Mouse (Mus musculus) megakaryocyte, embryonic 14.5 days (primary cell): ENCODE results near the gene Surf1. TPM values are rescaled to one million over a fixed set of nuclear protein-coding genes. Genes with fewer than 3 reads are reported as not detected.
A peak's percentile ranks its signal among the peaks of the same experiment; 100 is the strongest.

Source experiments
- H3K27me3 ChIP-seq: replicated peaks from 2 replicates; pipeline ENCODE3; 2012; ENCODE audit warnings: inconsistent platforms
- H3K36me3 ChIP-seq: replicated peaks from 2 replicates; pipeline ENCODE3; 2012; ENCODE audit warnings: low read length, inconsistent platforms, mixed read lengths
- H3K4me1 ChIP-seq: 2 replicates; pipeline ENCODE4 v1.6.1; 2012; ENCODE audit warnings: inconsistent platforms
- H3K4me3 ChIP-seq: replicated peaks from 2 replicates; pipeline ENCODE3; 2012; ENCODE audit warnings: moderate library complexity, mild to moderate bottlenecking, inconsistent platforms
- H3K9me3 ChIP-seq: 2 replicates; pipeline ENCODE4 v1.6.1; 2012; ENCODE audit warnings: inconsistent platforms
- FLI1 ChIP-seq: IDR thresholded peaks from 2 replicates; pipeline ENCODE4 v1.6.1; 2012; ENCODE audit warnings: low read length, inconsistent platforms, mixed read lengths
- GATA1 ChIP-seq: IDR thresholded peaks from 3 replicates; pipeline ENCODE4 v1.6.1; 2012; ENCODE audit warnings: mixed read lengths, low read length, inconsistent platforms, borderline replicate concordance
- polyA plus RNA-seq: library from polyadenylated mRNA; stranded (reverse); fragments of >175 nt; gene quantifications from 2 replicates; pipeline ENCODE4 v1.2.3, GENCODE M21; 2012; ENCODE audit warnings: low replicate concordance; ENCODE audit not compliant: insufficient read depth

The Surf1 gene
- polyA plus RNA-seq, 1 experiment = 22.6 TPM

GRCm38 (mm10) chr2:26927745-26928476, 11.6 kb upstream of the Surf1 start:
- peaks cover 72% of the 10 kb centered on the region for H3K4me1 ChIP-seq
- TF ChIP-seq FLI1 = no peak
- no peaks in the 10 kb centered on the region for H3K27me3 ChIP-seq
- peaks cover 89% of the 10 kb centered on the region for H3K36me3 ChIP-seq
- no peaks in the 10 kb centered on the region for H3K9me3 ChIP-seq
- peak overlapping the region; percentile 71 for H3K4me3 ChIP-seq

GRCm38 (mm10) chr2:26921784-26922183, 5.5 kb upstream of the Surf1 start:
- no peak overlapping the region for H3K4me3 ChIP-seq
- H3K27me3 ChIP-seq = no peaks in the 10 kb centered on the region
- H3K36me3 ChIP-seq = peaks cover 97% of the 10 kb centered on the region
- no peaks in the 10 kb centered on the region for H3K9me3 ChIP-seq
- peaks cover 55% of the 10 kb centered on the region for H3K4me1 ChIP-seq
- TF ChIP-seq FLI1 (no peak), GATA1 (no peak)

- H3K36me3 ChIP-seq = peaks cover 83% of the 10 kb centered on the region
Observed at GRCm38 (mm10) chr2:26920190-26920855, 4.0 kb upstream of the Surf1 start.

DNA sequence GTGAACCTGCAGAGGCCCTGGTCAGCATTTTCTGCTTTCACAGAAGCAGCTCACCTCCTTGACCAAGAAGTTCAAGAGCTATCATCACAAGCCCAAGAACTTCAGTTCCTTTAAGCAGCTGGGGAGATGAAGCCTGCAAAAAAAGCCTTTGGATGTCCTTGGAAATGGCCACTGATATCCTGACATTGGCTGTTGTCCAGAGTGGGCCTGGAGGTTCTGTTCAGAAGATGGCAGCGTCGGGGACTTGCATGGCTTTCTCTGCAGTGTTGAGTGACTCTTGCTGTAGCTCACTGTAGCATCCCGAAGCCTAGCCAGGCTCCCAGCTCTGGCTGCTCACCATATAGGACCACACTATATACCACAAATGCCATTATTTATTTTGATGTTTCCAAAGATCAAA, 3.4 kb upstream of the Surf1 start:
- H3K27me3 ChIP-seq = no peaks in the 10 kb centered on the region
- no peaks in the 10 kb centered on the region for H3K9me3 ChIP-seq
- H3K36me3 ChIP-seq = peaks cover 78% of the 10 kb centered on the region
- no peak overlapping the region for H3K4me3 ChIP-seq
- H3K4me1 ChIP-seq = peaks cover 62% of the 10 kb centered on the region
- TF ChIP-seq GATA1 = no peak
- no peak for TF ChIP-seq FLI1

More at GRCm38 (mm10) chr2:26920190-26920855, 4.0 kb upstream of the Surf1 start:
- no peaks in the 10 kb centered on the region for H3K27me3 ChIP-seq
- peaks cover 62% of the 10 kb centered on the region for H3K4me1 ChIP-seq
- no peak overlapping the region for H3K4me3 ChIP-seq
- H3K9me3 ChIP-seq = no peaks in the 10 kb centered on the region
- TF ChIP-seq FLI1 = no peak
- TF ChIP-seq GATA1 = no peak

DNA sequence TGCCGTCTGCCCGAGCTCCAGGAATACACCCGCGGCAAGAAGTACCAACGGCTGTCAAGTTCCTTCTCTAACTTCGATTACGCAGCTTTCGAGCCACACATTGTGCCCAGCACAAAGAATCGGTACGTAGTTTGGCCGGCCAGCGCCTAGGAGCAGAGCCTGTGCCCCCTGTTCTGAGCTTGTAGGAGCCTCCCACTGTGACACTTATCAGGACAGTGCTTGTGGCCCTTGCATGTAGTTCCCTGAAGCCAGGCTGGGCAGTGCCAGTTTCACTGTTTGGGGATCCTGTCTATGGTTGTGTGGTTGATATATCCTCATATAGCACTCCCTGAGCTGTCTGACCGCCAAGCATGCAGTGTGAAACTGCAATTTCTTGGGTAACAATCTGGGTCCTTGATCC, 408 bp upstream of the Surf1 start:
- no peak for TF ChIP-seq FLI1
- TF ChIP-seq GATA1 = no peak
- Histone ChIP-seq H3K4me1 (peaks cover 87% of the 10 kb centered on the region), H3K36me3 (peaks cover 78% of the 10 kb centered on the region), H3K27me3 (no peaks in the 10 kb centered on the region), H3K4me3 (peak overlapping the region; percentile 99), H3K9me3 (no peaks in the 10 kb centered on the region)

- peaks cover 62% of the 10 kb centered on the region for H3K36me3 ChIP-seq
- H3K4me1 ChIP-seq = peaks cover 87% of the 10 kb centered on the region
- peak overlapping the region; percentile 35 for H3K4me3 ChIP-seq
- no peak for TF ChIP-seq FLI1
- TF ChIP-seq GATA1 = no peak
- no peaks in the 10 kb centered on the region for H3K27me3 ChIP-seq
- H3K9me3 ChIP-seq = no peaks in the 10 kb centered on the region
Observed at GRCm38 (mm10) chr2:26914148-26914941, 2.0 kb downstream of the Surf1 start.

GRCm38 (mm10) chr2:26913416-26914147, 2.7 kb downstream of the Surf1 start:
- Histone ChIP-seq H3K27me3 (no peaks in the 10 kb centered on the region), H3K4me3 (peak overlapping the region; percentile 64), H3K36me3 (peaks cover 58% of the 10 kb centered on the region), H3K9me3 (no peaks in the 10 kb centered on the region), H3K4me1 (peaks cover 87% of the 10 kb centered on the region)
- TF ChIP-seq GATA1 (no peak), FLI1 (no peak)

GRCm38 (mm10) chr2:26912253-26912770, 4.0 kb downstream of the Surf1 start:
- TF ChIP-seq GATA1 = no peak
- TF ChIP-seq FLI1 = no peak
- no peaks in the 10 kb centered on the region for H3K9me3 ChIP-seq
- peaks cover 58% of the 10 kb centered on the region for H3K36me3 ChIP-seq
- H3K4me1 ChIP-seq = peaks cover 87% of the 10 kb centered on the region
- H3K4me3 ChIP-seq = peak overlapping the region; percentile 100
- H3K27me3 ChIP-seq = no peaks in the 10 kb centered on the region
